Mouse (Mus musculus): ENCODE data around the gene Prr29.
A peak's percentile ranks its signal among the peaks of the same experiment; 100 is the strongest.
"Not testable (repeated sequence)": the region's sequence is repeated elsewhere in the genome, so short reads cannot be mapped to it uniquely, and the experiment has no call there.

Gene Prr29

DNA sequence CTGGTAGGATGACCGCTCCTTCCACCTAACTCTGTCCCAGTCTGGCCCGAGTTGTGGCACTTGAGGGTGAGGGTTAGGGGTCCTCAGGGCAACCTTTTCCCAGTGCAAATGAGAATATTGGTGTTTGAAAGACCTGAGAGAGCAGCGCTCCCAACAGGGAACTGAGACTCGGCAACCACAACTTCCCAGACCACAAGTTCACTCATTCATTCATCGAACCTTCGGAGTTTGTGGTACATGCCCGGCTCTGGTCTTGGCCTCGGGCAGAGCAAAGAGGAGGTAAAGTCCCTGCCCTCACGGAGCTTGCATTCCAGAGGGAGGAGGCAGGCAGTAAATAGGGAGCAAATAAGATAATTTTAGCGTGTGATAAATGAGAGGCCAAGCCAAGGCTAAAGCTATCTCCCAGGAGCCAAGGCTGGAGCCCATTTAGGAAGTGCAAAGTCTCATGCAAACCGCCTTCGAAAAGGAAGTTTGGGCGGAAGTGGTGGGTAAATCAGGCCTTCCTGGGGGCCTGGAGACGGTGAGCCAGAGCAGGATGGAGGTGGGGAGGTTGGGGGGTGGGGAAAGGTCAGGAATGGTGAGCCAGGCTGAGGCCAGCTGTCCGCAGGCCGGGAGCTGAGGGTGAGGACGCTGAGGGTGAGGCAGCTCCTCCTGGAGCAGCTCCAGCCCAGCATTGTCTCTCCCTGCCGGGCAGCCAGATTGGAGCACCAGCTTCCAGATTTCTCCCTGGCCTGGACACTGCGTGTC lies 9.7 kb upstream of the Prr29 start:
- peak; percentile 31 for DNase-seq (ENCODE audit: low spot score)

- DNase-seq (ENCODE audit: low spot score): no peak
These were observed 5.9 kb upstream of the Prr29 start for GRCm38 (mm10) chr11:106359350-106359749.

DNA sequence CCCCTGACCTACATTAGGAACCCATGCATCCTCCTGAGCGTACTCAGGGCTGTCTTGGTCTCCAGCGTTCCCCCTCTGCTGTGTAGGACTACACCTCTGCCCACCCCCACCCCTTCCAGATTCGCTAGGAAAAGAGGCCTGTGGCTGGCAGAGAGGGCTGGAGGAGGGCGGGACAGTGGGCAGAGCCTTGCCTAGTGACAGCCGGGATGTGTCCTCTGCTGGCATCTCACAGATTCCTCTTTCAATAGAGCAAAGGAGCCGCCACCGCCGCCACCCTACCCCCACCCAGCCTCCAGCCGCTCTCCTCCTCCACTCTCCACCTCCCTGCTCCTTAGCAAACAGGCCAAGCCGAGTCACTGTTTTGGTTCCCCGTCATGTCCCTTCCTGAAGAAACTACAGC lies 560 bp upstream of the Prr29 start:
- DNase-seq (ENCODE audit: low spot score): peak; percentile 37

DNA sequence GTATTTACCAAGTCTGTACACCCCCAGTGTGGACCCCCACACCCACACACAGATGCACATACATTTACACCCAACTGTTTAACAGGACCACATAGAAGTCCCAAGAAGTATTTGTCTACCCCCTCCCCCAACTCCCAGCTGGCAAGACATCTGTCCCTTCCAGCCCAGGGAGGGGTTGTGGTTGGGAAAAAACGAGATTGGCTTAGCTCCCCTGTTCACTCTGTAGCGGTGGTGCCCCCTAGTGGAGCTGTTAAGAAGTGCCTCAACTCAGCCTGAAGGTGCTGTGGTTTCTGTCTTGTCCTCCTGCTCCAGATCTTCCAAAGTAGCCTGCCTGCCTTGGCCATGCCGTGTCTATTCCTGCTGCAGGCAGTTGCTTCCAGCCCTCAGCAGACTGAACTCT lies 1.0 kb downstream of the Prr29 start:
- DNase-seq (ENCODE audit: low spot score): peak; percentile 78

DNA sequence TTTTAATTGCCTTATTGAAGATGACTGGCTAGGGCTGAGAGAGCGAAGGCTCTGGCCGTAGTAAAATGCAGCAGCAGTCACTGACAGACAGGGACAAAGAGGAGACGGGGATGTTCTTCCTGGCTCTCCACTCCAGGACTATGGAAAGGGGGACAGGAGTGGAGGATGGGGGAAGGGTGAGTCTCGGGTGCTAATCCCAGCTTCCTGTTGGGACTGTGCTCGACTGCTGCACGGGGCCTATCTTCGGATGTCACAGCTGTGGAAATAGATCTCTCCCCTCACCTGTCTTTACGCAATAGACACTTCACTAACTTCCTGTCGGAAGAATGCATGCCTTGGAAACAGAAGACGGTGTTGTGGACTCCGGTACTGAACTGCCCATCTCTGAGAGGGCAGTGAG lies 8.7 kb downstream of the Prr29 start:
- DNase-seq (ENCODE audit: low spot score): no peak

- DNase-seq (ENCODE audit: low spot score): no peak
These were observed 9.3 kb downstream of the Prr29 start for GRCm38 (mm10) chr11:106374559-106374958.

GRCm38 (mm10) chr11:106374979-106375378 lies 9.7 kb downstream of the Prr29 start:
- DNase-seq (ENCODE audit: low spot score): no peak

DNA sequence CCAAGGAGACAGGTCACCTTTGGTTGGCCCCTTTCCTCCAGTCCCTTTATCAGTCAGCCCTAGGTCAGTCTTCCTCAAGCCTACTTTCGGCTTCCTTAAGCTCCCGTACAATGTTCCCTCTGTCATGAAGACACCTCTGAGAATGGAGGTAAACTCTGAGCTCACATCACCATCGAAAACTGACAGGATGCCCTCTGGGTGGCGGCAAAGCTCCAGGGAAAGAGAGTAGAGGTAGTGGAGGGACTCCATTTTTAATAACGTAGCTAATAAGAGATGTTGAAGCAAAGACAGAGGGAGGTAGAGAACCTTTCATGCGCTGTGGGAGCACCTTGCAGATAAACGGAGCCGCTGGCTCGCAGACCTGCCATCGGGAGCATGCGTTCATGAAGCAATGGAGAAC lies 15.7 kb downstream of the Prr29 start:
- DNase-seq (ENCODE audit: low spot score): no peak

DNA sequence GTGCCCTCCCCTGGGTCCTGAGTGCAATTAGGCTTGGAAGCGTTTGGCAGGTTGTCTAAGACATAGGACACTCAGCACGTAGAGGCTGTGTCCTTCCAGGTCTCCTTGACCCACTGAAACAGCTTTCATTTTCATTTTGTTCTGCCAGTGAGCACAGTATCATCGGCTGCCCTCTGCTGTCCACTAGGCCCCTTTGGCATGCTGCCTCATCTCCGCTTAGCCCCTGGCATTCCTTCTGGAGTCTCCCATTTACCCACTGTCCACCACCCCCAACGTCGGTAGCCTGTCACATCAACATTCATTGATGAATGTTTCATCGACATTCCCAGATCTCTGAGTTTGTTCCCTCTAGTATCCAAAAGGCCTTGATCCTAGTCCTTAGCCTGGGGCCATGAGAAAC lies 16.6 kb downstream of the Prr29 start:
- DNase-seq (ENCODE audit: low spot score): no peak

DNA sequence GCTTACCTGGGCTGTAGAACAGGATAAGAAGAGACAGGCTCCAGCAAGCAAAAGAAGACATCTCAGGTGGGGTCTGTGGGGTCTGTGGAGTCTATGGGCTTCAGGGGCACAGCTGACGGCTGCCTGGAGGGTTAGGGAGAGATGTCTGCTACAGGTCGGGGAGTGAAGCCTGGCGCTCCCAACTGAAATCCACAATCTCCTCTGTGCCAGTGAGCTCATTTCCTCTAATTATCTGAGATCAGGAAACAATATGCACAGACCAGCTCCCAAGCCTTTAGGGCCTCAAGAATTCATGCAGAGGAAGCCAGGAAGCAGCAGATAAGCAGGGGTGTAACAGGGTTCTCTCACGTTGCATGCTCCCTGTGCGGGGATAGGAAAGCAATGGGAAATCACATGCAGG lies 17.2 kb downstream of the Prr29 start:
- no peak for DNase-seq (ENCODE audit: low spot score)

- DNase-seq (ENCODE audit: low spot score): no peak
These were observed 17.9 kb downstream of the Prr29 start for GRCm38 (mm10) chr11:106383051-106383790.

GRCm38 (mm10) chr11:106386409-106386808 lies 21.1 kb downstream of the Prr29 start:
- no peak for DNase-seq (ENCODE audit: low spot score)

DNA sequence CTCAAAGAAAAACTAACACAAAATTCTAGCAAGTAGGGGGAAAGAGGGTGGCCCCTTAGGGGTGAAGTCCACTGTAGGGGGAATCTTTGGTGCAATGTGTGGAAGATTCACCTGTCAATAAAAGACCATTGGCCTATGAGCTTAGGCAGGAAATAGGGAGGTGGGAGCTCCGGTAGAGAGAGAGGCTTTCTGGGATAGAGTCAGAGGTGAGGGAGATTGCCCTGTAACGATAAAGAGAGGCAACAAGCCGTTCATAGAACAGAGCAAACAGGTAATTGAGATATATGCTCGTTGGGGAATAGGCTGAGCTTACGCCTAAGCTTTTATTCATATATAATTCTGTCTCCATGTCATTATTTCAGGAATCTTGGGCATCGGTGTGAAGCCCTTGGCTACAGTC lies 21.7 kb downstream of the Prr29 start:
- DNase-seq (ENCODE audit: low spot score): no peak

GRCm38 (mm10) chr11:106387791-106388216 lies 22.5 kb downstream of the Prr29 start, which contains the start of gene Icam2:
Gene Icam2, minus strand, starts transcription at chr11:106388075.
- DNase-seq (ENCODE audit: low spot score): no peak

- no peak for DNase-seq (ENCODE audit: low spot score)
These were observed 24.3 kb downstream of the Prr29 start for GRCm38 (mm10) chr11:106389611-106390010.

GRCm38 (mm10) chr11:106390757-106391156 lies 25.5 kb downstream of the Prr29 start:
- DNase-seq (ENCODE audit: low spot score): no peak

GRCm38 (mm10) chr11:106391546-106392188 lies 26.4 kb downstream of the Prr29 start:
- peak; percentile 43 for DNase-seq (ENCODE audit: low spot score)

DNA sequence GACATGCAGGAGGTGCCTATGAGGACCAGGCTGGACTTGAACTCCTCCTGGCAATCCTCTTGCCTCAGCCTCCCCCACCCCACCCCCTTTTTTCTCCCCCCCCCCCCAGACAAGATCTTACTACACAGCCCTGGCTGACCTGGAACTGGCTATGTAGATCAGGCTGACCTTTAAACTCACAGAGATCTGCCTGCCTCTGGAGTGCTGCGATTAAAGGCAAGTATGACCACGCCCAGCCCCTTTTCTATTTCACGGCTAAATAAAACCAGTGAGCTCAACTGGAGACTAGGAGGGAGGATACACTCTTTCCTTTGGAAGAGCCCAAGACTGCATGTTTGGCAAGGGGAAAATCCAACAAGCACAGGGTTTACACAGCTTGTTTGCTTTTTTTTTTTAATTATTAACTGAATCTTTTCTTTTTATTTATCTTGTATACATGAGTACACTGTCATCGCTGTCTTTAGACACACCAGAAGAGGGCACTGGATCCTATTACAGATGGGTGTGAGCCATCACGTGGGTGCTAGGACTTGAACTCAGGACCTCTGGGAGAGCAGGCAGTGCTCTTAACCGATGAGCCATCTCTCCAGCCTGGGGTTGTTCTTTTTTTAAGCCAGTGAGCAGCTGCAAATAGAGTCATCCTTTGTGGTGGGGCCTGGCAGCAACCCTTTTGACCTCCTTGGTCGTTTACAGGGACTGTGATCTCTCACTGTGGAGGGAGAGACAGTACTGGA lies 27.5 kb downstream of the Prr29 start:
- no peak for DNase-seq (ENCODE audit: low spot score)

- DNase-seq (ENCODE audit: low spot score): no peak
These were observed 28.0 kb downstream of the Prr29 start for GRCm38 (mm10) chr11:106393331-106393616.

GRCm38 (mm10) chr11:106394055-106394454 lies 28.8 kb downstream of the Prr29 start:
- not testable (repeated sequence) for DNase-seq (ENCODE audit: low spot score)

GRCm38 (mm10) chr11:106397656-106398055 lies 32.4 kb downstream of the Prr29 start:
- DNase-seq (ENCODE audit: low spot score): no peak

DNA sequence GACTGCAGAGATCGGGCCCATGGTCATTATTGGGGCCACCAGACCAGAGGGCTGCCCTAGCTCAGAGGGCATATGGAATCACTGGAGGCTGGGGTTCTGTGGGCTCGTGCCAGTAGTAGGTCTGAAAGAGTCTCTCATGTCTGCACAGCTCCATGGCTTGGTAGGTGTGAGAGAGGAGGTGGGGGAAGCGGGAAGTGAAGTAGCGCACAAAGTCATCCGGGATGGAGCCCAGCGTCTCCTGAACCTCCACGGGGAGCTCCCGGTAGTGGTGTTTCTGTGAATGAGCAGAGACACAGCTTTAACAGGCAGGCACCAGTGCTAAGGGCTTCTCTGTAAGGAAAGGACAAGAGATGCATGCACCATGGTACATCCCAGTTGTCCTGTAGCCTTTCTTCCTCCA lies 33.2 kb downstream of the Prr29 start:
- no peak for DNase-seq (ENCODE audit: low spot score)
